Mouse (Mus musculus) heart, adult 18-20 months (tissue): ENCODE results near the gene Atp6v0e. TPM values are rescaled to one million over a fixed set of nuclear protein-coding genes. Genes with fewer than 3 reads are reported as not detected.

Experiments
- DNase-seq, 2 experiments: peaks; one replicate each; pipeline ENCODE4 v3.0.0; 2021 to 2022; ENCODE audit warnings: mixed read lengths in 1 of 2
- total RNA-seq, 2 experiments: library from RNA; stranded (reverse); gene quantifications; 2 replicates each; pipeline ENCODE4 v1.2.3; 2021

Atp6v0e gene
- total RNA-seq, 2 experiments from 2014 or later, result 62.8 to 68.0 TPM

- DNase-seq, result no peak
Measured at GRCm38 (mm10) chr17:26681276-26681675, 18.2 kb downstream of the Atp6v0e start.

- no peak for DNase-seq
Measured at GRCm38 (mm10) chr17:26686334-26687000, 23.4 kb downstream of the Atp6v0e start.

- no peak for DNase-seq
Measured at GRCm38 (mm10) chr17:26688795-26689735, 26.0 kb downstream of the Atp6v0e start.

- DNase-seq, result no peak
Measured at GRCm38 (mm10) chr17:26689810-26690209, 26.8 kb downstream of the Atp6v0e start.

DNA sequence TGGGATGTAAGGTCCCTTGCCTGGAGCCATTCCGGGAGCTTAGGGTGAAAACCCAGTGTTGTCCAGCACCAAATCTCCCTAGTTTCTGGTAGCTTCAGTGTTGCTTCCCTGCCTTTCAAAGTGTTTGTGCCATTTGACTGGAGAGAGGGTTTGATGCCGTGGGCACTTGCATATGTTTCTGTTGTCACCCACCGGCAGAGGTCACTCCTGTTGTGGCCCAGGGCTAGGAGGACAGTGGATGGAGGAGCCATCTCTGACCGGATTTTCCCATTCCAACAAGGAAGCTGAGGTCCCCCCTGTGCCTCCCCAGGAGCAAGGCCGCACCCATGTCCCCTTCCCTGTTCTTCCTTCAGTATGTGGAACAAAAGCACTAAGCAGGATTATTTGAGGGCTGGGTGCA lies 27.2 kb downstream of the Atp6v0e start:
- DNase-seq, result no peak

GRCm38 (mm10) chr17:26691110-26691509 lies 28.1 kb downstream of the Atp6v0e start:
- DNase-seq, result peak in 1 of 2 experiments; percentile 77

GRCm38 (mm10) chr17:26693424-26693823 lies 30.4 kb downstream of the Atp6v0e start:
- peak in 1 of 2 experiments; percentile 35 for DNase-seq

DNA sequence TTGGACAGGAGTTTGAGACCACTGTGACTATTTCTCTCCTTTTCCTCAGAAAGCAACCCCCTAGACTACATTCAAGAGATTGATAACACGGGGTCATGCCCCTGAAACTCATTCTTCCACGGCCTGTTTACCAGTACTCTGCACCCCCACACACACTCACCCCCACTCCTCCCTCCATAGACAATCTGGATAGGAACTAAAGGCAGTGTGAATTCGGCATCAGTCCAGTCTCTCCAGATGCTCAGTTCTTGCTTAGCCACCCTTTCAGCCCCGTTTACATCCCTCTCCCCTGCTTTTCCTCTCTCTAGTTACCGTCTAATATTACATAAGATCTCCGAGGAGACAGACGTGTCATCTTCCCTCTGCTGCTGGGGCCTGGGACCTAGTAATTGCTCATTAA lies 31.1 kb downstream of the Atp6v0e start:
- no peak for DNase-seq

DNA sequence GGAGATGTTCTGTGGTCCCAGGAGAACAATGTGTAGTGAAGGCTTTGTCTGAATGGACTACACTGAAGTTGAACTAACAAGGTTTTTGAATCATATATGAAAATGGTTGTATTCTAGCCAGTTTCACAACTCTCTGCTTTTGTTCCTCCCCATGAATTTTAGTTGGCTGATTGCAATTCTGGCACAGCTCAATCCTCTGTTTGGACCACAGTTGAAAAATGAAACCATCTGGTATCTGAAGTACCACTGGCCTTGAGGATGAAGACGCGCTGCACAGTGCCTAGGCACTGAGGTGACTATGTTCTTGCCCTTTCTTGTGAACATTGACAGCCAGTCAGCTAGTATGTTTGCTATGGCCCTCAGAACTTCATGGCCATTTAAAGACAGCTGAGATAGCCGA lies 32.2 kb downstream of the Atp6v0e start:
- DNase-seq, result no peak

DNA sequence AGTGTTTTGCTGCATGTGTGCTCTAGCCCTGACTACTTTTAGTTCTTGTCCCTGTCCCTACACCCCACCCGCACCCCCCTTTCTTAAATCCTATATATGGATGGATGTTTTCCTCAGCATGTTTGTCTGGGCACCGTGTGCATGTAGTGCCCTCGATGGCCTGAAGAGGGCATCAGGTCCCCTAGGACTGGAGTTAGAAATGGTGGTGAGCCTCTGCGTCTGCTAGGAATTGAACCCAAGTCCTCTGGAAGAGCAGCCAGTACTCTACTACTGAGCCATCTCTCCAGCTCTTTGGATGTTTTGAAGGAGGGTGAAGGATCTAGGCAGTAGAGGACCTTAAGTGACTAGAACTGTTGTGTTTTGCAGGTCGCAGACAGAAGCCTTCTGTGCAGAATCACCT lies 35.8 kb downstream of the Atp6v0e start:
- DNase-seq, result no peak

- DNase-seq, result peak; percentile 62 to 72
Measured at GRCm38 (mm10) chr17:26699819-26700616, 37.0 kb downstream of the Atp6v0e start.

DNA sequence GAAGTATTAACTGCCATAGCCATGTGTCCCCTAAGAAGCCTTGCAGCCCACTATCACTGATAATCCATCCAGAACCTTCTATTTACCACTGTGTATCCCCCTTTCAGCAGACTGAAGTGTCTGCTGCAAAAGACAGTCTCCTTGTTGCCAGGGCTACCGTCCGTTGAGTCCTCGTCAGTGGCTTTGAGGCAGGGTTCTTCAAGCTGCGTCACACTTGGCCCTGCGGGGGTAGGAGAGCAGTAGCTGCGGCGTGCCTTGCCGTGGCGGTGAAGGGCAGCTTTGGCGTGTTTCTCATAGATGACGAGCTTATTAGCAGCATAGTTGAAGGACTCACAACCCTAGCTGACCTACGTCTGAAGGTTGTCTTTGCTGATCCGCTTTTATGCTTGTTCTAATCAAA lies 38.5 kb downstream of the Atp6v0e start:
- no peak for DNase-seq

GRCm38 (mm10) chr17:26702621-26703020 lies 39.6 kb downstream of the Atp6v0e start:
- no peak for DNase-seq

GRCm38 (mm10) chr17:26703671-26704070 lies 40.6 kb downstream of the Atp6v0e start:
- no peak for DNase-seq

- no peak for DNase-seq
Measured at GRCm38 (mm10) chr17:26705463-26706359, 42.7 kb downstream of the Atp6v0e start.

- DNase-seq, result no peak
Measured at GRCm38 (mm10) chr17:26707066-26707465, 44.0 kb downstream of the Atp6v0e start.

DNA sequence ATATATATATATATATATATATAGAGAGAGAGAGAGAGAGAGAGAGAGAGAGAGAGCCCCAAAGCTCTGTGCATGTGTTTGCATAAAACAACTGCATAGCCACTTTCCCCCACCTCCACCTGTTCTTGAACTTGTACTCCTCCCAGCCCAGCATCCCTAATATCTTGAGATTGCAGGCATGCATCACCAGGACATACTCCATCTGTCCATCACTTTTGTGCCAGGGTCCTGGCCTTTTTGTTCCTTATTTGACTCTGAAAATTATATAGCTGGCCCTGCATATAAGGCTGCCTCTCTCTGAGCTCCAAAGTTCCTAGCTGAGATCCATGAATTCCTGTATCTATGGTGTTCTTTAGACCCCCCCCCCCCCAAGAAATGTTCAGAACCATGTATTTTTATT lies 45.5 kb downstream of the Atp6v0e start:
- DNase-seq, result no peak

DNA sequence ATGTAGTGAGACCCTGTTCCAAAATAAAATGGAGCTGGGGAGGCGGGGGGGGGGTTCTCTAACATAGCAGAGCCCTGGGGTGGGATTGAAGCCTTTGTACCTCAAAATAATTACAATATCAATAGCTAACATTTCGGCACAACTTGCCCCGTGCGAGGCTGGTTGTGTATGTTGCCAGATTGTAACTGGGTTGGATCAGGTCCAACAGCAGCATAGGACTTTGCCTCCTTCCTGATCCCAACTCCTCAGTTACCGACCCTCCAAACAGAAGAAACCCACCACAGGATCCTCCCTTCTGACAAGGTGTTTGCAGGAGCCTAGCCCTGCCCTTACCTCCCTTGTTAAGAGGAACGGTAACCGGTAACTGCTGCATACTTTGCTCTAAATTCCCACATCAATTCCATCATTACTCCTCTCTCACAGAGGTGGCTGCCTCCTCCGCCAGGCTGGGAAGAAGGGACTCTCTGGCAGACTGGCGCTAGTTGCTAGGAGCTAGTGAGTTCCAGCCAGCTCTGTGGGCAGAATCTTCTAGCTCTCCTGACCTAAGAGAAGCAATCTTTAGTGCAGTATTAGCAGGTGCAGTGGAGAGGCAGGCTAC lies 46.1 kb downstream of the Atp6v0e start:
- DNase-seq, result no peak

DNA sequence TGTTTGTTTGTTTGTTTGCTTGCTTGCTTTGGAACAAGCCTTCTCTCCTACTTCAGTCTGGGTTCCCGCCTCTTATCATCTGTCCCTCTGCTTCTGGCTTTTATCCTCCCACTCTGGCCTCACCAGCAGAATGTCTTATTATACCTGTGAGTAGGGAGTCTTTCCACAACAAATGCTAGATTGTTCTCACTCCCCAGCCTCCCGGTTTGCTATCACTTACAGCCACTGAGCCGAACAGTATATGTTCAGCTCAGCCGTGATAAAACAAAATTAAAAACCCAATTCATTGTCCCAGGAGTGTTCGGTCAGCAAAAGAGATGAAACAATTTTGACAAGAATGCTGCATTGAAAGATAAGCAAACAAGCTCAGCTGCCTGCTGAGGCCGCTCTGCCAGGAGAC lies 47.0 kb downstream of the Atp6v0e start:
- no peak for DNase-seq

- DNase-seq, result peak; percentile 98 to 100
Measured at GRCm38 (mm10) chr17:26715271-26715758, 52.3 kb downstream of the Atp6v0e start, which contains the start of gene Crebrf. Crebrf (plus strand) TSS chr17:26715650.
